Mouse (Mus musculus) G1E (cell line): Measurements from ENCODE around the gene Epb41l2. TPM values are rescaled to one million over a fixed set of nuclear protein-coding genes. Genes with fewer than 3 reads are reported as not detected.

ENCODE experiments used
- ATAC-seq: 2 replicates; pipeline ENCODE4 v1.8.0; 2016; ENCODE audit warnings: mild to moderate bottlenecking; ENCODE audit not compliant: insufficient number of reproducible peaks, poor library complexity, low FRiP score, severe bottlenecking; ENCODE audit errors: extremely low read depth
- DNase-seq: peaks from one replicate; pipeline ENCODE4 v3.0.0; 2012; ENCODE audit warnings: low spot score
- H3K27me3 ChIP-seq: 2 replicates; pipeline ENCODE4 v1.6.1; 2012; ENCODE audit warnings: mild to moderate bottlenecking, low read length, inconsistent platforms; ENCODE audit not compliant: insufficient read depth
- H3K36me3 ChIP-seq: replicated peaks from 2 replicates; pipeline ENCODE3; 2012; ENCODE audit warnings: mild to moderate bottlenecking, inconsistent platforms
- H3K4me1 ChIP-seq: 2 replicates; pipeline ENCODE4 v1.6.1; 2012; ENCODE audit warnings: low read depth, low read length, inconsistent platforms, mixed read lengths; ENCODE audit not compliant: insufficient read depth
- H3K4me3 ChIP-seq: 2 replicates; pipeline ENCODE4 v1.5.1; 2012; ENCODE audit warnings: low read depth, mild to moderate bottlenecking, inconsistent platforms, low read length, moderate library complexity, mixed read lengths
- H3K9me3 ChIP-seq: replicated peaks from 2 replicates; pipeline ENCODE4 v1.6.1; 2012; ENCODE audit warnings: inconsistent platforms
- CTCF ChIP-seq: IDR thresholded peaks from 2 replicates; pipeline ENCODE4 v1.5.1; 2012; ENCODE audit warnings: low read depth, low read length, inconsistent platforms, mixed read lengths
- GATA1 ChIP-seq: IDR thresholded peaks from 2 replicates; pipeline ENCODE4 v1.6.1; 2012; ENCODE audit warnings: borderline replicate concordance, low read length, inconsistent platforms, mixed read lengths
- GATA2 ChIP-seq: IDR thresholded peaks from 2 replicates; pipeline ENCODE4 v1.6.1; 2012; ENCODE audit warnings: low read depth, low read length, inconsistent platforms, borderline replicate concordance
- POLR2AphosphoS5 ChIP-seq: IDR thresholded peaks from 2 replicates; pipeline ENCODE4 v1.6.1; 2012; ENCODE audit warnings: low read depth, low read length, inconsistent platforms; ENCODE audit not compliant: insufficient replicate concordance
- TAL1 ChIP-seq: conservative IDR thresholded peaks from 2 replicates; pipeline ENCODE4 v1.6.1; 2012; ENCODE audit warnings: low read depth, low read length, inconsistent platforms, mixed read lengths
- polyA plus RNA-seq: library from polyadenylated mRNA; stranded (reverse); fragments of >175 nt; gene quantifications from 2 replicates; pipeline ENCODE4 v1.2.3, GENCODE M21; 2012
- total RNA-seq, 2 experiments: library from RNA; stranded (forward) in 1 of 2; stranded (reverse) in 1 of 2; fragments of 200-1000 nt in 1 of 2; fragments of >200 nt in 1 of 2; fragmentation: Nextera tagmentation in 1 of 2; gene quantifications; 2 replicates each; pipeline ENCODE4 v1.2.3; 2014 to 2017

The Epb41l2 gene
- total and polyA plus RNA-seq, 3 experiments, result 0.71 TPM; not detected in 2

- DNase-seq (no peak), ATAC-seq (no peak)
- Histone ChIP-seq H3K9me3 (no peaks in the 10 kb centered on the region), H3K36me3 (no peaks in the 10 kb centered on the region), H3K4me3 (no peak overlapping the region), H3K4me1 (no peaks in the 10 kb centered on the region), H3K27me3 (no peaks in the 10 kb centered on the region)
- TF ChIP-seq GATA1 (no peak), TAL1 (no peak)
Observed at GRCm38 (mm10) chr10:25395236-25395886, 35.8 kb downstream of the Epb41l2 start.

DNA sequence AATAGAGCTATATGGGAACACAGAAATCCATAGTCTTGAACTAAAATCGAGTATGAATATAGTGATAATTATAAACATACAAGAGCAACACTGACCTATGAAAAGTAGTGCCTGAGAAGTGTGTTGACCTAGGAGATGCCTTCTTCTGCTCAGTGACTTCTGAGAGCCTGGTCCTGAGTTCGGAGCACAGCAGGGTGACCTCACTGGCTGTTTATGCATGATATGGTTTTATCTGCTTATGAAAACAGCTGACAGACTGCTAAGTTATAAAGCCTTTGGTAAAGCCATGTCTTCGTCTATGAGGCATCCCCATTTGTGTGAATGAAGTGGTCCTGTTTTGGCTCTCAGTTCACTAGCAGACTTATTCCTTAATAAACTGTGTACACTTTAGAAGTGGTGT lies 37.3 kb downstream of the Epb41l2 start:
- no peaks in the 10 kb centered on the region for H3K9me3 ChIP-seq
- TF ChIP-seq GATA2 (no peak), GATA1 (no peak), POLR2AphosphoS5 (no peak), CTCF (no peak), TAL1 (no peak)
- no peak overlapping the region for H3K4me3 ChIP-seq
- H3K27me3 ChIP-seq, result no peaks in the 10 kb centered on the region
- DNase-seq (no peak), ATAC-seq (no peak)
- H3K4me1 ChIP-seq, result no peaks in the 10 kb centered on the region
- H3K36me3 ChIP-seq, result no peaks in the 10 kb centered on the region

DNA sequence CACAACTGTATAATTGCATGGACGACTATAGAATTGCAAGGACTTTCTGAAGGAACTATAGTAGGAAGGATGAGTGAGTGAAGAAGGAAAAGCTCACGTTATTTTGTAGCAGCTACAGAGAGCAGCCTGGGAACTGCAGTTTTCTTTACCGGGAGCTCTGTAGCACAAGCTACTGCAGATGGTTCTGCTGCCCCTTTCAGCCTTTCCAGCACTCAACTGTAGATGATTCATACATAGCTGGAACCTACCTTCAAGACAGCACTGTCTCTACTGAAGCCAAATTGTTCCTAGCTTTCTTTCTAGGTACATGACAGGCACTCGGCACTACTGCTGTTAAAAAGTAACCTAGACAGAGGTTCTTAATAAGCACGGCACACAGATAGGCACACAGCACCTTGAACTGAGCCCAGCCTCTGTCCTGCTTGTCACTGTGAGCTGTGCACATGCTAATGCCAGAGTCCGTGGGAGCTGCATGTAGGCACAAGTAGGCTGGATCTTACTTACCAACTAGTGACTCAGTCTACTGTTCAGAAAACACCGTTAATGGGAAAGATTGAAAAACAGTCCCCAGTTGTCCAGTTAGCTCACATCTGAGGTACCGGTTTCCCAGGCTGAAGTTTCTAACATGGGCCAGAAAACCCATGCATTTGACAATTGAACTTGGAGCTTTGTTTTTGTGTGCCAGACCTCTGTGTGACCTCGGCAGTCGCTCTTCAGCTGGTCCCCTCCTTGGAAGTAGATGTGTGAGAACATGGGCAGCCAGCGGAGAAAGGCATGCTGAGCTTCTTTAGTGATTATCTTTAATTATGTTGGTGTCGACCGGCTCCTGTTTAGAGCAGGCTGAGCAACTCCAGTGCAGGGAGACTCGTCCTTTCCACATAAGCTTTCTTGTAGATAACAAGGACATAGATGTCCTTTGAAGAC lies 38.4 kb downstream of the Epb41l2 start:
- no peaks in the 10 kb centered on the region for H3K36me3 ChIP-seq
- TF ChIP-seq POLR2AphosphoS5, result no peak
- TF ChIP-seq CTCF, result no peak
- TF ChIP-seq GATA2, result no peak
- TF ChIP-seq TAL1, result no peak
- TF ChIP-seq GATA1, result no peak
- no peak for DNase-seq
- ATAC-seq, result no peak
- H3K9me3 ChIP-seq, result no peaks in the 10 kb centered on the region
- no peaks in the 10 kb centered on the region for H3K27me3 ChIP-seq
- H3K4me1 ChIP-seq, result no peaks in the 10 kb centered on the region
- H3K4me3 ChIP-seq, result no peak overlapping the region

DNA sequence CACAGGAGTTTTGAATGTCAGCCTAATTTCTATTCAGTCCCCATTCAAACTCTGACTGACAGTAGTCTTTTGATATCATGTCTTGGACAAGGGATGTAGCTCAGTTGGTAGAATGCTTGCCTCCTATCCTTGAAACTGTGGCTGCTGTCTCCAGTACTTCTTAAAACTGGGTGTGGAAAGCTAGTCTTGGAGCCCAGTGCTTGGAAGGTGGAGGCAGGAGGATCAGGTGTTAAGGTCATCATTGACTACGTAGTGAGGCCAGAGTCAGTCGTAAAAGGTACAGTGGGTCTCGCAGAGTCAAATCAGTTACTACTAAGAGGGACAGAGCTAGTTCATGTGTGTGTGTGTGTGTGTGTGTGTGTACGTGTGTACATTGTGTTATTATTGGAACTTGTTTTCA lies 39.4 kb downstream of the Epb41l2 start:
- no peak for DNase-seq
- TF ChIP-seq GATA1, result no peak
- no peak for TF ChIP-seq POLR2AphosphoS5
- TF ChIP-seq CTCF, result no peak
- TF ChIP-seq GATA2, result no peak
- TF ChIP-seq TAL1, result no peak

GRCm38 (mm10) chr10:25400076-25400475 lies 40.5 kb downstream of the Epb41l2 start:
- DNase-seq (no peak), ATAC-seq (no peak)
- Histone ChIP-seq H3K9me3 (no peaks in the 10 kb centered on the region), H3K36me3 (no peaks in the 10 kb centered on the region), H3K27me3 (no peaks in the 10 kb centered on the region), H3K4me1 (no peaks in the 10 kb centered on the region), H3K4me3 (no peak overlapping the region)
- TF ChIP-seq CTCF (no peak), GATA1 (no peak)

More for the DNA sequence above, 39.4 kb downstream of the Epb41l2 start:
- H3K4me1 ChIP-seq, result no peaks in the 10 kb centered on the region
- no peaks in the 10 kb centered on the region for H3K9me3 ChIP-seq
- H3K27me3 ChIP-seq, result no peaks in the 10 kb centered on the region
- H3K36me3 ChIP-seq, result no peaks in the 10 kb centered on the region
- ATAC-seq, result no peak
- no peak overlapping the region for H3K4me3 ChIP-seq

GRCm38 (mm10) chr10:25400646-25401045 lies 41.0 kb downstream of the Epb41l2 start:
- no peak for DNase-seq
- no peak for ATAC-seq
- TF ChIP-seq TAL1, result no peak
- TF ChIP-seq GATA2, result no peak
- no peak for TF ChIP-seq CTCF
- TF ChIP-seq POLR2AphosphoS5, result no peak
- no peak for TF ChIP-seq GATA1
- Histone ChIP-seq H3K9me3 (no peaks in the 10 kb centered on the region), H3K36me3 (no peaks in the 10 kb centered on the region), H3K4me1 (no peaks in the 10 kb centered on the region), H3K27me3 (no peaks in the 10 kb centered on the region), H3K4me3 (no peak overlapping the region)
